Mouse (Mus musculus): Measurements from ENCODE around the gene Eme1.
"Not testable (repeated sequence)": the region's sequence is repeated elsewhere in the genome, so short reads cannot be mapped to it uniquely, and the experiment has no call there.

The Eme1 gene

DNA sequence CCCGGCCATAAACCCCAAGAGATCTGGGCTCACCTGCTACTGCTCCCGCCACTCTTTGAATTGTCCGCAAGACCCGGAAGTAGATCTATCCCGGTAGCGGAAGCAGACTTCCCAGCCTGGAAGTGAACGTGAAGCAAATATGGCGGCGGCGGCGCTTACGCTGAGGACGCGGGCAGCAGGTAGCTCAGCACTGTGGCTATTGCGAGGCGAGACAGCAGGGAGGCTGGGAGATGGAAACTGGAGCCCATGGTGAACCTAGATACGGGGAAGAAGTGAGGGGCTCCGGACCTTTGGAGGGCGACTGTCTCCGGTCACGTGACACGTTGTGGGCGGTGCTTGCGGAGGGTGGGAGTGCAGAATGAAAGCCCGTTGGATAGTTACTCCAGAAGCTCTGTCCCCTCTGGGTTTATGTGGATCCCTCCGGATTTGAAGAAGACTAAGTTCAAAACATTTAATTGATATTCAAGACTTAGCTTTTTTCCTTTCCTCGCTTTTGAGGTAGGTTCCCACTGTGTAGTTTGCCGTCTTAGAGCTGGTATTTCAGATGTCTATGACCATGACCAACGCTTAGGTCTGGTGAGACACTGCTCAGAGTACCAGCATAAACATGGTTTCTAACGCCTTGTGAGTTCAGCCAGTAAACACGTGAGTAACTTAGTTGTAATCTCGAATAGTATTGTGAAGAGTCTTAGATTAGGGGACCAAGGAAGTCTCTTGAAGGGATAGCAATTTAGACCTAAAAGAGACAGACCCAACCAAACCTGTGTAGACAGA is at the start of gene Eme1, which contains the start of gene Mrpl27:
Gene Eme1 (minus strand): TSS at position 302 of the 774 bp plus-strand sequence.
Gene Mrpl27 (plus strand): TSS at position 105 of the 774 bp plus-strand sequence.
- DNase-seq = peak; percentile 87

DNA sequence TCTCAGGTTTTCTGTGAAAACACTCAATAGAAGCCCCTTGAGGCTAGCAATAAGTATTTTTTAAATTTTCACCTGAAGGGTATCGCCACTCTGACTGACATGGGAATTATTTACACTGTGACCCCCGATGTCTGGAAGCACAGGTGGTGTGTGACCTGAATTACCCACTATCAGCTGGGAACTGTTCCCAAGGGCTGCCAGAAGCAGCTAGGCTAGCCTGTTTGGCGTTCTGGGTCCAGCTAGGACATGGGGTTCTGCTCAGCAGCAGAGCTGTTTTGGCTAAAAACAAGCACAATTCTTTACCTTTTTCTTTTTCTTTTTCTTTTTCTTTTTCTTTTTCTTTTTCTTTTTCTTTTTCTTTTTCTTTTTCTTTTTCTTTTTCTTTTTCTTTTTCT is 48.4 kb upstream of the Eme1 start:
- no peak for DNase-seq

DNA sequence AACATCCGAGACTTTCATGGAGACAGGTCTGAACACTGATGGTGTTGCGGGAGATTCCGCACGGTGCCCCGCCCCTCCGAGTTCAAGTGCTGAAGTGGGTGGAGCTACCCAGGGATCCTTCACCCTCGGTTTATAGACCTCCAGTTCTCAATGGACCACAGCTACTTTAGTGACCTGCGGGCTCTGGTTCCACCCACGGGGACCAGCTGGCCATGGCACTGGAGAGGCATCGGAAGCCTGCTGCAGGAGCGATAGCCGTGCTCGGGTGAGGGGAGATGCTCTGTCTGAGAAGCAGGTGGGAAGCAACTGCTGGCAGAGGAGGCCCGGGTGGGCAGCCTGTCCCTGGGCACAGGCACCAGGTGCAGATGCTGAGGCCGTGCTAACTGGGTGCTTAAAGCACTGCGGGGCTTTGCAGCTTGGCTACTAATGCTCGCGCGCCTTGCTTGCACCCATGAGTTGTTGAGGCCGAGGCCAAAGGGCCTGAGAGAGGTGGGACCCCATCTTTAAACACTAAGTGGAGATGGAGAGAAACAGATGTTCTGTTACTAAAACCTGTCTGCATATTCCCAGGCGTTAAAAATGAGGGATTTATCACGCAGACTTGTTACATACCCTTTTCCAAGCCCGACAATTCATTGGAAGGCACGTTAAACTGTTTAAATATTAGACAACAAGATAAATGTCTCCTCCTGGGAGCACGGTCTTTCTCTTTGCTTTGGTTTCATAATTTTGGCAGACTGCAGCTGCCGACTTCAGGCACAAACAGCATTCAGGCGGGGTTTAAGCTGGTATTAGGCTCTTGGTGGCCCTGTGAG is 47.8 kb upstream of the Eme1 start:
- DNase-seq = no peak

DNA sequence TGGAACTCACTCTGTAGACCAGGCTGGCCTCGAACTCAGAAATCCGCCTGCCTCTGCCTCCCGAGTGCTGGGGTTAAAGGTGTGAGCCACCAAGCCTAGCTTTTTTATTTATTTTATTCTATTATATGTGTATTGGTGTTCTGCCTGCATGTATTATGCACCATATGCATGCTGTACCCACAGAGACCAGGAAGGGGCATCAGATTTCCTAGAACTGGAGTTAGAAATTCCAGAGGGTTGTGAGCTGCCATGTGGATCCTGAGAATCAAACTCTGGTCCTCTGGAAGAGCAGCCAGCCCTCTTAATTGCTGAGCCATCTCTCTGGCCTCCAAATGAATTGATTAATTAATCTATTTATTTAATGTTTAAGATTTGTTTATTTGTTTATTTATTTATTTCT is 45.6 kb upstream of the Eme1 start:
- DNase-seq = no peak

DNA sequence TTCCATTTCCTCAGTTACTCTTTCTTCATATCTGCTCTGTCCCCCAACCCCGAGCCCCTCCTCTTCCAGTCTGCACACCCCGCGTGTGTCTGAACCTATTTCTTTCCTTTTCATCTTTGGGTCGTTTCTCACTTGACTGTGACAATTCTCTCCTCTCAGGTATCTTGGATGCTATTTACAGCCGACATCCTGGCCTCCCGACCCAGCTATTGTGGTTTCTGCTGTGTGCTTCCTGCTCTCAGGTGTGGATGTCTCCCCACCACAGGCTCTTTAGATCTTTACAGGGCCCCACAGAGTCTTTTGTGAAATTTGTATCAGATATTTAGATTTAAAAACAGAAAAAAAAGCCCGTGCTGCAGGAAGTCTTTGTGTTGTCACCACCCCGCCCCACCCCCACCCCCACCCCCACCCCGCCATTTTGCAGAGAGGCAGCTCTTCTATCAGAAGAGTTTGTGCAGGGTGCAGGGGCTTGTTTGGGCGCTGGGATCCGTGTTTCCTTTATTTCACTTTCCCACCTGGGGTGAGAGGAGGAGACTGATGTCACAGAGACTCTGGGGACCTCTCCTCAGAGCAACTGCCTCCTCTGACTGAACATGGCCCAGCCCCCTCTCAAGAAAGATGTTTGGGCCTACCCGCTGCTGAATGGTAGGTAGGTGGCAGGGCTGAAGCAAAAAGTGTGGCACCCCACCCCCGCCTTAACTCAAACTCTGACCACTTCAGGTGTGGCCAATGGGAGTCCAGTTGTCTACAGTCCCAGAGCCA is 44.1 kb upstream of the Eme1 start:
- no peak for DNase-seq

DNA sequence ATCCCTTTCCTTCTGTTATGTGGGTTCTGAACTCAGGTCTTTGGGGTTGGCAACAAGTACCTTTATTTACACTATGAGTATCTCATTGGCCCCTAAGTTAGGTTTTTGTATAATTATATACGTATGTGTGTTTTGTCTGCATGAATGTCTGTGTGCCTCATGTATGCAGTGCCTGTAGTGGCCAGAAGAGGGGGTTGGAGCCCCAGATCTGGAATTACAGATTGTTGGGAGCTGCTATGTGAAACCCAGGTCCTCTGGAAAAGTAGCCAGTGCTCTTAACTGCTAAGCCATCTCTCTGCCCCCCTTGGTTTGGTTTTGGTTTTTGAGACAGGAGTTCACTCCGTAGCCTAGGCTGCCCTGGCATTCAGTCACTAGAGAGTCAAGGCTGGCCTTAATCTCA is 43.4 kb upstream of the Eme1 start:
- DNase-seq = no peak

DNA sequence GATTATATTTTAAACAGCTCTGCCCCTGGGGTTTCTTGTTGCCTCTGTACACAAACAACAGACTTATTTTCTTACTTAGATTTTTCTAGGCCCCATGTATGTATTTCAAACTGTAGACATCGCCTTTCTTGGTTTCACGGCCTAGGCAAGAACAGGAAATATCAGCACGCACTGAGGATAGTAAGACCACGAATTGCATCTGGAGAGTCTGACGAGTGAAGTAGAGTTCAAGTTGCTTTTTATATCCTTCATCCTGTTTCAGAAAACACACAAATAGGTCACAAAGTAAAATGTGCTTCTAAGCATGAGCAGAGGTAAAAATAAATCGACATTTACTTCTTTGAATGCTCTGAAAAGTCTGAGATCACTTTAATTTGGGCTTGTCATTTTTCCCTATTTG is 41.7 kb upstream of the Eme1 start:
- no peak for DNase-seq

DNA sequence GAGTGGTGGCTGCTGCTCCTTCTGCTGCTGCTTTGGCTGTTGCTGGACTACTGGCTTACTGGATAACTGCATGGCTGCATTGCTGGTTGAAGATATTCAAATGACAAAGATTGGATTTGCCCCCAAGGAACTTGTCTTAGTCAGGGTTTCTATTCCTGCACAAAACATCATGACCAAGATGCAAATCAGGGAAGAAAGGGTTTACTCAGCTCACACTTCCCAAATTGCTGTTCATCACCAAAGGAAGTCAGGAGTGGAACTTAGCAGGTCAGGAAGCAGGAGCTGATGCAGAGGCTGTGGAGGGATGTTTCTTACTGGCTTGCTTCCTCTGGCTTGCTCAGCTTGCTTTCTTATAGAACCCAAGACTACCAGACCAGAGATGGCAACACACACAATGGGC is 38.7 kb upstream of the Eme1 start:
- not testable (repeated sequence) for DNase-seq

DNA sequence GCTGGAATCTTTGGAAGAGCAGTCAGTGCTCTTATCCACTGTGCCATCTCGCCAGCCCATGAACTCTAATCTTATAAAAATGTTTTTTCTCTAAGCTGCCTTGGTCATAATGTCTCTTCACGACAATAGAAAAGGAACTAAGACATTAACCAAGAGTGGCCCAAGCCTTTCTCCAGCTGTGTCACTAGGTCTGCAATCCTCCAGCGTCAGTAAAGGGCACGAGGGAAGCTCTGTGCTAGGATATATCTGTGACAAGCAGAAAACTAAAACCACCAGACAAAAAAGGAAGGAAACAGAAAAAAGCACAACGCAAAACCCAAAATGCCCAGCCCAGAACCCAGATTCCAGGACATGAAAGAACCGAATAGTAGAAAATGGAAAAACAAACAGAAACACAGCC is 33.4 kb upstream of the Eme1 start:
- no peak for DNase-seq

DNA sequence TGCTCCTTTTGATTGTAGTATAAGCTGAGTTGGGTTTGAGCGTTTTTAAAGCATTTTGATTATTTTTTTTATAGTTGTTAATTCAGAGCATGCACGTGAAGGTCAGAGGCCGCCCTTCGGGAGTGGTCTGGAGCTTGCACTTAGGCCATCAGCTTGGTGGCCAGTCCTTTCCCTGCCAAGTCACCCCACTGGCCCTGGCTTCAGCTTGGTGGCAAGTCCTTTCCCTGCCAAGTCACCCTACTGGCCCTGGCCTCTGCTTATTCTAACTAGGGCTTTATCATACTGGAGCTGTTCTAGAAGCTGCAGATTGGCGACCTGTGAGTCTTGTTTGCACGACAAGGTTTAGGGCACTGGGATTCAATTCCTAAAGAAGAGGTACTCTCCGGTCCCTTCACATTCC is 28.7 kb upstream of the Eme1 start:
- no peak for DNase-seq

DNA sequence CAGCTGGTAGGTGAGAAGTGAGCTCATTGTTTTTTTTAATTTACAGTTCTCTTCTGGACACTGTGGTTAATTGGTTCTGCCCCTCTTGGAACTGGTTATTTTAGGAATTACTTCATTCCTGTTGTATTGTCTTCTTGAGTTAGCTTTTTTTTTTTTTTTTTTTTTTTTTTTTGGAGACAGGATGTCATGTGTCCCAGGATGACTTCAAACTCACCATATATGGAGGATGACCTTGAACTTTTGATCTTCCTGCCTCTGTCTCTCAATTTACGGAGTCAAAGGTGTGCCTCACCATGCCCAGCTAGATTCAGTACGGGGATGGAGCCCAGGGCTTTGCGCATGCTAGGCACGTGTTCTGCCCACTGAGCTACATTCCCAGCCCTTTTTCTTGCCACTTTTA is 27.9 kb upstream of the Eme1 start:
- no peak for DNase-seq

DNA sequence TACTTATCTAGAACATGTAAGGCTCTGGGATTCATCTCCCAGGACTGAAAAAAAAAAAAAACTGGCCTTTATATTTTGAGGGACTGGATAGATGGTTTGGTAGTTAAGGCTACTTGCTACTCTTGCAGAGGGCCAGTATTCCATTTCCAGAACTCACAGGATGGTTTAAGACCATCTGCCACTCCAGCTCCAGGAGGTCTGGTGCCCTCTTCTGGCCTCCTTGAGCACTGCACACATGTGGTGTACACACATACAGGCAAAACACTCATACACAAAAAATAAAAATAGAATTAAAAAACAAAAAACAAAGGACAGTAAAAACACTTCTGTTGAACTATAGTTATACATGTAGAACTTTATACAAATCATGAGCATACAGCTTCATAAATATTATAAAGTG is 26.9 kb upstream of the Eme1 start:
- no peak for DNase-seq

DNA sequence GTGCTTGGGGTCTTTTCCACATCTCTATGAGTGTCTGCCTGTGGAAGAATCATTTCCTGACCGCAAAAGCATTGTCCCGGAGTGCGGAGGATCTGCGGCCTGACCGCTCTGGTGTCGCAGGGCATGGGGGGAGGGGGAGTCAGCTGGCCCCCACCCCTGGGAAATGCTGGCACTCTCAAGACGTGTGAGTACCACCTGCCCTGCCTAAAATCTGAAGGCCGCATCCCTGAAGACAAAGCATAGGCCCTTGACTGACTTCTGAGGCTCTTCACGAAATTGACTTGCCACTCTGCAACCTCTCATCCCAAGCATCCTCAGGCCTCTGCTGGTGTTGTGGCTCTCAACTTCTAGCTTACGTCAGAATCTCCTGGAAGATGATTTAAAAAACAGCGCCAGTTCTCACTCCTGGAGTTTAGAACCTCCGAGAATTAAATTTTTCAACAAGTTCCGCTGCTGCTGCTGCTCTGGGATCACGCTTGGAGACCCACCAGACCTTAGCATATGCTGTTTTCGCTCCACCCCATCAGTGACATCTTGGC is 23.9 kb upstream of the Eme1 start:
- DNase-seq = no peak

DNA sequence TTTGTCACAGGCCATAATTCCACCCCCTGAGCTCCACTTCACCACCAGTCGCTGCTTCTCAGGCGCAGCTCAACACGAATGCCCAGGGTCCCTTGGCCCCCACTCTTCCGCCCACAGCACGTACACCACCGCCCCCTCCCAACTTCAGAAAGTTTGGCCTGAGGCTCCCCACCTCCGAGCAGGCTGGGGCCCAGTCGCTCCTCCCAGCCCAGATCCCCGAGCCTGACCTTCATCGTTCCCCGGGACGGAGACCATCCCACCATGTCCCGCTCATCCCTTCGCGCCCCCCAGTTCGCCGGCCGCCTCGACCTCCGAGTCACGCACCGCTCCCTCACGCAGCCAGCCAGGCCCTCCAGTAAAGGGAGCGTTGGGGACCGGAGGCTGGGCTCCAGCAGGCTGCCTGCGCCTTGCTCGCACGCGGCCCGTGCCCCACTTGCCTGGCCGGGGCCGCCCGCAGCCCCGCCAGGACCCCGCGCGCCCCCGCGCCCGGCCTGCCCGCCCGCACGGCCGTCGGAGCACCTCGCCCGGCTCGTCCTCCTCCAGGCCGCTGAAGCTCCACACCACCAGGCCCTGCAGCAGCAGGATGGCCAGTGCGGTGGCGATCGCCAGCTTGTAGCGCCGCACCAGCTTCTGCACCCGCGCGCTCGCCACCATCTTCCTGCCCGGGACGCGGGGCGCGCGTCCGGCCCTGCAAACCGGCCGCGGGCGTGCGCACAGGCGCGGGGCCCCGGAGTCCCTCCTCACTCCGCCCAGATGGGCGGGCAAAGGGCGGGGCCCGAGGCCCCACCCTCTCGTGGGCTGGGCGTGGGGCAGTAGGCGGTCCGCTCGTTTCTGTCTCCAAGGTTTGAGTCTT is 23.2 kb upstream of the Eme1 start, which contains the start of gene Xylt2:
Gene Xylt2 (minus strand): TSS at position 762 of the 853 bp plus-strand sequence.
- DNase-seq = peak; percentile 92

DNA sequence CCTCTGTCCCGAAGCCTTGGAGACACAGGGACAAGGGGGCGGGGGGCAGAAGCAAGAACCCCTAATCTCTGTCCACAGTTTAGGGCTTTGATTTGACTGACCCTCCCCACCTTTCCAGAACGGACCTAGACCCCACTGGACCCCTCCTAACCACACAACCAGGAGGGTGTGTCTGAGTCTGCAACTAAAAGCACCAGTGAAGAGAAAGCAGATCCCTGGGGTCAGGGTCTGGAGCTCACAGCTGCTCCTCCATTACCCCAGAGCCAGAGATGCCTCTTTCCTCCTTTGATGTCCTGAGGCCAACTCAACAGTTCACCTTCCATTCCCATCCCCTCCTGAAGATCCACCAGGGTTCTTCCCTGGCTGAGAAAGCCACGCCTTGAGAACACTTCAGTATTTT is 22.5 kb upstream of the Eme1 start:
- no peak for DNase-seq

DNA sequence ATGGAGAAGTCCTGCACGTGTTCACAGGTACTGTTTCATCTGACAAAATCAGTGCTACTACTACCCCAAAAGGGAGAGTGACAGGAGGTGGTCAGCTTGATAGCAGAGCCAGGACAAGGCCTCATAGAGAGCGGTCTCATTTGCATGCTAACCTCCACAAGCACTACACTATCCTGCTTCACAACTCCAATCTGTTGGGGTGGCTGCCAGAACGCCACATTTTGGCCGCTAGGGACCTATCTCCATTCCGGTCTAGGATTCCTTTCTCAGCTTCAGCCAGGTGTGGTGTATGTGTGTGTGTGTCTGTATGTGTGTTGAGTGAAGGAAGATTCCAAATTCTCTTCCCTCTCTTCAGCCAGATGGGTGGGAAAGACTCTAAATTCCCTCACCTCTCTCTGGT is 21.7 kb upstream of the Eme1 start:
- no peak for DNase-seq

DNA sequence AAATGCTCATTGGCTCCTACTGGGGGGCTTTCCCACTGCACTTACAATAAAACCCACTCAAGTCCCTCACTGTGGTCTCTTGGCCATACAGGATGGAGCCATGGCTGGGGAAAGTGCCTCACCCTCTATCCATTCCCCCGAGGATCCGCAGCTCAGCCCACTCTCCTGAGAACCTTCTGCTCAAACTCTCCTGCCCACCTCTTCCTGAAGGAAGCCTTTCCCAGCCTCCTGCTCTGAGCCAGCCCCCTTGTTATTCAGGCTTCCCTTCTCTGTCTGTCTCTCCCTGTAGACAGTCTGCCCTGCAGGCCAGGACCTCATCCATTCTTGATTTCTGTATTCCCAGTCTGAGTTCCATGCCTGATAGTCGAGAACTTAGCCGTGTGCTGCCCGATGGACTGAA is 21.2 kb upstream of the Eme1 start:
- no peak for DNase-seq

DNA sequence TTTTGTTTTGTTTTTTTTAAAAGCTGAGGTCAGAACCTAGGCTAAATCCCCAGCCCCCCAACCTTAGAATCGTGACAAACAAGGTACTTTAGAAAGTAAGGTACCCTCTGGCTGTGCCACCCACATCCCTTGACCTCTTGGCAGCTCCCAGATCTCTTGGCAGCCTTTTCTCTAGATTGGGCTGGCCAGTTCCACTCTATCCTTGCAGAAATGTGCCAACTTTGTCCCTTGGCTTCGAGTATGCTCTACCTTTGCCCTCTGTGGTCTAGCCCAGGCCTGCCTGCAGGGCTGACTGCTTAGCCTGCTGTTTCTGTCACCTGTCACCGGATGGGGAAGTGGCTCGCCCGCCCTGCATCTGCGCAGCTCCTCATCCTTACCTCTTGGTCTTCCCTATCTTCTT is 11.5 kb upstream of the Eme1 start:
- no peak for DNase-seq

DNA sequence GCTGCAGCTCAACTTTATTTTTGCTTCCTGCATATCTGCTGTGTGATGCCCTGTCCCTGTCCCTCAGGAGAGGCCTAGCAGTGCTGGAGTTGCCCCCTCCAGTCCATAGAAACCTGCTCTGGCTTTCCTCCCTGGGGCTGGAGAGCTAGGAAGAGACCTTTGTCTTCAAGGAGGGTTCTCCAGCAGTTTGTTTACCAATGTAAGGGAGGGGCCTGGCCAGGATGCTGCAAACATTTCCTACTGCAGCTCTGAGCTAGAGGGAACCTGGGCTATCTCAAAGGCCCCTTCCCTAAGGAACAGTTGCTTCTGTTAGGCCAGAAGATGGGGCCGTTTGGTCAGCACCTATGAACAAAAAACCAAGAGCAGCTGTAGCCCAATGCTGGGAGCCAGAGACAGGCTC is 7.6 kb upstream of the Eme1 start:
- DNase-seq = peak; percentile 21

DNA sequence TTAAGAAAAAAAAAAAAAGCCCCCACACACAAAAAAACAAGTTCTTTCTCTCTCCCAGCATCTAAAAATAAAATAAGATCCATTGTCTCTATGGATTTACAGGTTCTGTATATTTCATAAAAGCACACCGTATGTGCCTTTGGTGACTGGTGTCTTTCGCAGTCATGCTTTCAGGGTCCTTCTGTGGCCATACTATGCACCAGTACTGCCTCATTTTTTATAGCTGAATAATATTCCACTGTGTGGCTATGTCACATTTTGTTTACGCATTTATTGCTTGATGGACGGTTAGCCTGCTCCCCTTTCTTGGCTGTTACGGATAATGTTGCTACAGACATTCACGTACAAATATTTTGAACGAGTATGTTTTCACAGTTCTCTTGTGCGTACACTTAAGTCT is 791 bp downstream of the Eme1 start:
- DNase-seq = no peak

DNA sequence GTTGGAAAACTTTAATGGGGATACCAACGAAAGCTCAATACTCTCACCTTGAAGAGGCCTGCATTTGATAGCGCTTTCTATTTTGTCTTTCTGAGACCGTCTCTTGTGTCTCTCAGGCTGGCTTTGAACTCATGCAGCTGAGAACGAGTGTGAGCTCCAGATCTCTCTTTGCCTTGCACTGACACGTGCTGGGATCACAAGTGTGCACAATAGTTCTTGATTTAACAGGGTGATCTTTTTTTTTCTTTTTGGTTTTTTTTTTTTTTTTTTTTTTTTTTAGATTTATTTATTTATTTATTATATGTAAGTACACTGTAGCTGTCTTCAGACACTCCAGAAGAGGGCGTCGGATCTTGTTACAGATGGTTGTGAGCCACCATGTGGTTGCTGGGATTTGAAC is 2.5 kb downstream of the Eme1 start:
- DNase-seq = not testable (repeated sequence)

DNA sequence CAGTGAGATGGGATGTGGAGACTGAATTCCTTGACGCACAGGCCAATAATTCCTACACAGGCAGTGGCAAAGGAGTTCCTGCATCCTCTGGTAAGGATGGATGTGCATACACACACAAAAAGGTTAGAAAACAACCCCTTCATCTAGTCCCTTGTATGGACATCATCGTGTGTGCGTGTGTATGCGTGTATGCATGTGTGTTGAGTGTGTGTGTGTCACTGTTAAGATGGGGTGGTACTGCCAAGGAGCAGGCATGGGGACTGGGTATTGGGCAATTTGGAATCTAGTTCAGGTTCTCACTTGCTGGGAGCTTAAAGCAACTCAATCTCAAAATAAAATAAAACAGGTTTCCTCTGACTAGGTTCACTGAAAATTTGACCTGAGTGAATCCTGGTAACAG is 7.3 kb downstream of the Eme1 start:
- no peak for DNase-seq

All from lung, postnatal 14 days (tissue).